Mouse (Mus musculus): ENCODE data around the gene Zfp358. TPM values are rescaled to one million over a fixed set of nuclear protein-coding genes. Genes with fewer than 3 reads are reported as not detected.

Gene Zfp358
- total RNA-seq, 2 experiments from 2014 or later = 23.9 to 25.3 TPM

Other genes with a start within 250 kb of the Zfp358 start
- gene Insr, start 213.5 kb upstream of the Zfp358 start, total RNA-seq (2021) = 100 to 1,000 TPM; 100 to 108 TPM
- 1 to 10 TPM; 2.3 to 3.7 TPM for gene A430078G23Rik, start 139.7 kb upstream of the Zfp358 start, total RNA-seq (2021)
- 10 to 100 TPM; 27.4 to 36.5 TPM for gene Arhgef18, start 100.1 kb upstream of the Zfp358 start, total RNA-seq (2021)
- 10 to 100 TPM; 13.3 to 16.1 TPM for gene Pex11g, start 25.5 kb upstream of the Zfp358 start, total RNA-seq (2021)
- gene Tex45, start 22.3 kb upstream of the Zfp358 start, total RNA-seq (2021) = under 1 TPM in 1 of 2 experiments, not detected in 1; 0.27 TPM
- 10 to 100 TPM; 30.2 to 37.6 TPM for gene Mcoln1, start 7.3 kb downstream of the Zfp358 start, total RNA-seq (2021)
- 10 to 100 TPM; 24.2 to 39.3 TPM for gene Pnpla6, start 22.2 kb downstream of the Zfp358 start, total RNA-seq (2021)
- 1 to 10 TPM in 1 of 2 experiments, under 1 TPM in 1; 0.61 to 1.9 TPM for gene C330021F23Rik, start 74.9 kb downstream of the Zfp358 start, total RNA-seq (2021)
- gene Camsap3, start 94.2 kb downstream of the Zfp358 start, total RNA-seq (2021) = 10 to 100 TPM in 1 of 2 experiments, 1 to 10 TPM in 1; 9.1 to 13.8 TPM
- gene Xab2, start 128.2 kb downstream of the Zfp358 start, total RNA-seq (2021) = 10 to 100 TPM; 33.1 to 33.9 TPM
- 100 to 1,000 TPM; 104 to 118 TPM for gene Pet100, start 128.4 kb downstream of the Zfp358 start, total RNA-seq (2021)
- gene Pcp2, start 132.4 kb downstream of the Zfp358 start, total RNA-seq (2021) = not detected
- gene Stxbp2, start 137.8 kb downstream of the Zfp358 start, total RNA-seq (2021) = 10 to 100 TPM; 70.1 to 89.1 TPM
- 10 to 100 TPM in 1 of 2 experiments, 1 to 10 TPM in 1; 3.7 to 33.4 TPM for gene Retn, start 162.6 kb downstream of the Zfp358 start, total RNA-seq (2021)
- gene Mcemp1, start 172.6 kb downstream of the Zfp358 start, total RNA-seq (2021) = 1 to 10 TPM; 1.2 to 1.7 TPM
- gene Fcor, start 179.2 kb downstream of the Zfp358 start, total RNA-seq (2021) = 10 to 100 TPM; 28.3 to 29.9 TPM
- 10 to 100 TPM; 19.5 to 23.1 TPM for gene Trappc5, start 183.2 kb downstream of the Zfp358 start, total RNA-seq (2021)
- 1 to 10 TPM; 2.5 to 3.4 TPM for gene Fcer2a, start 201.0 kb downstream of the Zfp358 start, total RNA-seq (2021)
- 10 to 100 TPM in 1 of 2 experiments, 1 to 10 TPM in 1; 7.4 to 14.3 TPM for gene Clec4g, start 227.5 kb downstream of the Zfp358 start, total RNA-seq (2021)